Mouse (Mus musculus) lung, adult 2 months (tissue): ENCODE data around the gene Acad9. TPM values are rescaled to one million over a fixed set of nuclear protein-coding genes. Genes with fewer than 3 reads are reported as not detected.

Source experiments
- DNase-seq: peaks from one replicate; pipeline ENCODE4 v3.0.0; 2022
- H3K4me1 ChIP-seq: fragments of 200-500 bp; 2 replicates; pipeline ENCODE4 v1.6.1; 2011; ENCODE audit warnings: low read length; ENCODE audit not compliant: control insufficient read depth, insufficient read depth
- H3K4me3 ChIP-seq: fragments of 200-500 bp; replicated peaks from 2 replicates; pipeline ENCODE3; 2011; ENCODE audit warnings: low read depth, mild to moderate bottlenecking, control low read depth, low read length; ENCODE audit errors: extremely low read depth
- CTCF ChIP-seq: fragments of 200-500 bp; IDR thresholded peaks from 2 replicates; pipeline ENCODE4 v1.5.1; 2011; ENCODE audit warnings: mild to moderate bottlenecking, low read length, control low read depth; ENCODE audit not compliant: insufficient read depth
- POLR2A ChIP-seq: fragments of 200-500 bp; IDR thresholded peaks from 2 replicates; pipeline ENCODE4 v1.6.1; 2011; ENCODE audit warnings: low read depth, mild to moderate bottlenecking, control low read depth, low read length, borderline replicate concordance; ENCODE audit errors: extremely low read depth
- WGBS: fragments of 180-500 bp; shearing (Covaris S2); methylation state at CpG from one replicate; pipeline ENCODE4 v1.1.7; 2018; 5-methylcytosine and 5-hydroxymethylcytosine counted together
- polyA plus RNA-seq: library from polyadenylated mRNA; depleted of rRNA; stranded (reverse); fragments of >200 nt; gene quantifications from 2 replicates; pipeline ENCODE4 v1.2.3, GENCODE M21; 2012; rRNA removed

The Acad9 gene
- polyA plus RNA-seq, 1 experiment = 17.1 TPM

GRCm38 (mm10) chr3:36138171-36138660 is 72.4 kb downstream of the Acad9 start:
- Histone ChIP-seq H3K4me3 (no peak overlapping the region), H3K4me1 (no peaks in the 10 kb centered on the region)
- TF ChIP-seq CTCF (no peak), POLR2A (no peak)
- DNase-seq = no peak
- WGBS = 61% methylated on average over 1 of the region's 1 CpGs

- TF ChIP-seq CTCF = no peak
- no peak for TF ChIP-seq POLR2A
- H3K4me1 ChIP-seq = no peaks in the 10 kb centered on the region
- DNase-seq = no peak
- H3K4me3 ChIP-seq = no peak overlapping the region
Observed at GRCm38 (mm10) chr3:36138996-36139395, 73.2 kb downstream of the Acad9 start.

Other genes with a start within 250 kb of the Acad9 start
- gene Dcun1d1, start 128.5 kb upstream of the Acad9 start, polyA plus RNA-seq = 2.3 and 12.3 TPM in 2 replicates
- 10.7 and 14.1 TPM in 2 replicates for gene Mccc1, start 65.3 kb upstream of the Acad9 start, polyA plus RNA-seq
- not detected in 2 replicates for gene Ccdc144b, start 12.4 kb upstream of the Acad9 start, polyA plus RNA-seq
- gene D3Ertd254e, start 85.0 kb downstream of the Acad9 start, polyA plus RNA-seq = 0.96 and 1.2 TPM in 2 replicates
- not detected in 2 replicates for gene Qrfpr, start 156.3 kb downstream of the Acad9 start, polyA plus RNA-seq